Mouse (Mus musculus): ENCODE data around the gene Gm20388.

GRCm38 (mm10) chr8:121889317-121889716 is 1978.7 kb downstream of the Gm20388 start:
- TF ChIP-seq CTCF (conservative IDR thresholded peaks at IDR 0.05; ENCODE audit: insufficient read depth, insufficient read length, low read depth, low read length) (no peak), POLR2A (IDR thresholded peaks at IDR 0.05; ENCODE audit: low read depth, low read length) (no peak)

All from kidney, adult 2 months (tissue).